Mouse (Mus musculus) kidney, postnatal 10 days (tissue): Measurements from ENCODE around the gene Gnat3.

Experiments
- DNase-seq: peaks from one replicate; pipeline ENCODE4 v3.0.0; 2021; ENCODE audit warnings: mixed read lengths

Gnat3 gene

DNA sequence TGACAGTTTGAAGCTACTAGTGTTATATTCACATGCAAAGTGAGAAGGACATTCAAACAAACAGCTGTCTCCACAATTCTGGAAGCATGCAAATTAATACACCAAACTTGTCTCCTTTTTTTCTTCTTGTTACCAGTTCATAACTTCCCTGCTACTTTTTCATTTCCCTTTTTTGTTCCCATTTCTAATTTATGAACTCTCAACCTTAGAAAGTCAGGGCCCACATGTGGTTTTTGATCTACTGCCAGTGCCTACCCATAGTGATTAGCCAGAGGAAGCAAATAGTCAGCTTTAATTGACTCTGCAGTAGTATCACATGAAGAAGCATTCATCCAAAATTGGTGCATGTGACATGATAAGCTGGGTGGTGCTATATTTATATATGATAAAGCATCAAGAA, 44.7 kb downstream of the Gnat3 start:
- DNase-seq = no peak

DNA sequence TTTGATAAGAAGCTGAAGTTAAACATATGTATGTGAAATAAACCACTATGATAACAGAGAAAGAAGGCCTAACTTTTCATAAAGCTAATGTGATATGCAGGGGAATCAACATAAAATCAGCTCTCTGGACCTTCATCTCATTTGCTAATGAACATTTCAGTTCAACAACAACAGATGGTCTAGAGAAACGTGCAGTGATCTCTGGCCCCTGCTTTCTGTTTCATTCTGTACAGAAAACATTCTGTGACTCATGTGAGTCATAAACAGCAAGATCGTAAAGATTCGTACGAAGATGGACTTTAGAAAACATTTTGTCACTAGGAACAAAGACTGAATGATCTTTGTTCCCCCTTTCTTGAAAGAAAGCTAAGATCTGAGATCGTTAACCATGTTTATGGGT, 48.0 kb downstream of the Gnat3 start:
- no peak for DNase-seq

DNA sequence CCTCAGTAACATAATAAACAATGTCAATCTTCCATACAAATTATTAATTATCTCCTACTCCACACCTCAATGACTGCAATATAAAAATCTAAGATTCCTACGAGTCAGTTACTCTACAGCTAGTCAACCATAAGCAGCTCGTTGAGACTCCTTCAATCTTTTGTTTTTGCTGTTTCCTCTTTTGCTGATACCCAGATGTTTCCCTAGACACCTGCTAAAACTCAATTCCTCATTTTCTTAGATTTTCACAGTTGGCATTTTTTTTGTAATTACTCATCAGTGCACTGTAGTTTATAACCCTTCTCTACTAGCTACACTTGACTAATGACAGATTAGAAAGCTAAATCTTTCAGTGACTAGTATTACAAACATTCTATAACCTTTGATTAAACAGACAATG, 50.8 kb downstream of the Gnat3 start:
- DNase-seq = no peak

DNA sequence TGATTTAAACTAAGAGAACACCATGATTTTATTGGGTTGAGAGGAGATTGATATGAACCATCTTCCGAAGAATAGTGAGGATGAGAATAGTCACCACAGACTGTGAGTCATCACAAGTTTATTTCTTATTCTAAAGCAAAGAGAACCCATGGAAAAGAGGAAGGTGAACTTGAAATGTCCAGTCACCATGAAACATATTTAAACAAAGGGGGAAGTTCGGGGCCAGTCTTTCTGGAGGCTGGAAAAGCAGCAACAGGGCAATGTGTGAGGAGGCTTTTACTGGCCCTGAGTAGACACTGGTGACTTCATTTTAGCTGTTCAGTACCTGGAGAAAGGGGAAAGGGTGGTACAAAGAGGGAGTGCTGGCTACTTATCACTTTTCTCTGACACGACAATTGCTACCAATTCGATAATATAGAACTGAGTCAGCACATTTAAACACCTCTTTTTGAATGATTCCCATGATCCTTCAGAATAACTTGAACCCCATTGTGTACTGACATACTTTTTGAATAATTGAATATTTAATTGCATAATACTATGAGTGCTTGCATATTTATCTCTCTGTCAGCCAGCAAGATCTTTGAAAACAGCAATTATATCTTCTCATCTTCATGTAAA, 52.0 kb downstream of the Gnat3 start:
- no peak for DNase-seq

DNA sequence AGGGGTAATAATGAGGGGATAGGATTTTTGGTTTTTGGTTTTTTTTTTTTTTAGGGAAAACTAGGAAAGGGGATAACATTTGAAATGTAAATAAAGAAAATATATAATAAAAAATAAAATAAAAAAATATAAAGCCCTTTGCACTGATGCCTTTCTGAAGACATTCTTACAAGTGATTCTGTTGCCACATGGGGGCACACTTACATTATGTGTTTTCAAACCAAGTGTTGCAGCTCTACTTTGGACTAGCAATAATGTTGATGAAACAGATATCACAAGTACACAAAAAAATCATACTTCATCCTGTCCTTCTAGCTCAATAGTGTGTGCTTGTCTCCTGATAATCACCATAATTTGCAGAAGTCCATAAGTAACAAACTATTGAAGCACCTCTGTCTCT, 61.0 kb downstream of the Gnat3 start:
- peak; percentile 27 for DNase-seq

DNA sequence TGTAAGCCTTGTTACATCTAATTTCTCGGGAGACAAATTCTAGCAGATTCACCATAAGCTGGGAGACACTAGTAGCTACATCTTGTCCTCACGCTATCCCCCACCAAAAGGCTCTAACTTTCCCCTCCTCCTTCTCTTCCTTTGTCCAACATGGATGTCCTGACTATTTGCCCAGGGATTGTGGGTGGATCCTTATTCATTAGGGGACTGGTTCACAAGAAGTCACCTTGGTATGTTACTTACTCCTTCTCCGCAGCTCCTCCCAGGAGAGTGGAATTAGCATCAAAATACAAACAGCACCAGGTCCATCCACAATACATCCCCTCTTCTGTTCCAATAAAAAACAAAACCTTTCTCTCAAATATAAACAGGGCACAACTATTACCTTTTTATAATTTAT, 65.2 kb downstream of the Gnat3 start:
- DNase-seq = no peak

DNA sequence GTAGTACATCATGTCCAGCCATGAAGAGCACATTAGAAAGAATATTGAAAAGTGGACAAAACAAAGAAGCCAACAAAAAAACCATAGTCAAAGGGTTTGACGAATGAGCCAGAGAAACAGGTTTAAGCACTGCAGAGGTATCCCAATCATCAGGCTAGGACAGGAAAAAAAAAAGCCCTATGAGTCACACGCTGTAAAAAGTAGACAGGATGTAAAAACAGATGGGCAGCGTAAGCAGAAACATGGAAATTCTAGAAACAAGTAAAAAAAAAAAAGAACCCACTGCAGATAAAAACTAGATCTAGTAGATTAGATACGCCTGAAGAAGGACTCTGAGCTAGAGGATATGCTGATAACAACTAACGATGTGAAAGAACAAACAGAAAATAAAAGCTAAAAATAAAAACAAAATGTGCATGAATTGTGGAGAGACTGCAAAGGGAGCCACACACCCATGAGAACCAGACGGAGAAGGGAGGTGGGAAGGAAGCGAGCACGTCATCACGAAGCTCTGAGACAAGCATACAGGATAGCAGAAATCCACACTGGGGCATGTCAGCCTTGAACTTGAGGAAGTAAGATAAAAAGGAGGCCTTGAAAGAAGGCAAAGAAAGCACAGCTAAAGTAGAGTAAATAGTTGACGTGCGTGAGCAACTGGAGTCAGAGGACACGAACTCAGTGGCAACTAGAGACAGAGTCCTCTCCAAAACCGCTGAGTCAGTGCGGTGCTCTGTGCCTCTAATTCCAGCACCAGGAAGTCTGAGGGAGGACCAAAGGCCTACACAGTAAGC, 73.7 kb downstream of the Gnat3 start:
- peak; percentile 8 for DNase-seq

DNA sequence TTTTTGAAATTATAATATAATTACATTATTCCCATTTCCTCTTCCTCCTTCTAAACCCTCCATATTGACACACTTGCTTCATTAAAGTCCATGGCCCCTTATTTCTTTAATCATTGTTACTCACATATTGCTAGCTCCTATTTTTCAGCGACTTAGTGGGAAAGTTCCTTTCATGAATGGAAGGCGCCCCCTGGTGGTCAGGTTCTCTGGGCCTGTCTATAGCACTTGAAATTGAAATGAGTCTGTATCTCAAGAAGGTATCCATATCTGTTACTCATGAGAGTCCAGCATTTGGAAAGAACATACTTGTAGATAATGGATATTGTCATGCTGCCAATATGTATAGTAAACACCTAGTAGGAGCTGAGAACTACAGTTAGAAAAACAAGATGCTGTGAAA, 80.7 kb downstream of the Gnat3 start:
- DNase-seq = peak; percentile 88

DNA sequence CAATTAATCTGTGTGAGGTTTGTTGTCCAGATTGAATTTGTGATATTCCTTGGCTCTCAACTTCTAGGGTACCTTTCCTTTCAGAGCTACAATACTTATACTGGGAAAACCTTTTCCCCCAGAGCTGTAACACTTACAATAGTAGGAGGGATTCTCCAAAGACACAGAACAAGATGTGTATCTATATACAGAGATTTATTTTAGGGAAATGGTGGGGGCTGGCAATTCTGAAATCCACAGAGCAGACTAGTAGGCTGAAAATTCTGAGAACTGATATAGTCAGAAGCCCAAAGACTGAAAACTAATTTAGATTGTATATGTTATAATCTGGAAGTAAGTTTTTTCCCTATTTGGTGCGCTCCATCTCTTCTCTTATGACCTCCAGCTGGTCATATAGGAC, 86.5 kb downstream of the Gnat3 start:
- no peak for DNase-seq

DNA sequence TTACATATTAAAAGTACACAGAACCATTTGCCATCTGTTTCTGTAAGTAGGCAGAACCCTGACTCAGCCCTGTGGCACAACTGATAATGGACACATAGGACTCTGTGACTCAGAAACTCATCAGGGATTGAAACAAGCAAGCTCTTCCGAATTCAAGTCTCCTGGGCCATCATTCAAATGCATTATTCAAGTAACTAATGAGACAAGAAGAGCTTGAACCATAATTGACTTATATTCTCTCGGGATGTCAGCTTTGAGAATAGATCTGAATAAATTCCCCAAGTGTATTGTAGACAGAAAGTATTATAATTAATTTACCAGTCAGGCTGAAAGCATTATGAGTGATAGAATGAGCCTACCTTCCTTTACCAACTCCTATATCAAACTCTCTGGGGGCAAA, 93.0 kb downstream of the Gnat3 start:
- DNase-seq = no peak
